Mouse (Mus musculus): ENCODE measurements around the gene Hipk2. TPM values are rescaled to one million over a fixed set of nuclear protein-coding genes. Genes with fewer than 3 reads are reported as not detected.

The Hipk2 gene
- polyA plus RNA-seq, 1 experiment from 2014 or later = 12.0 TPM

GRCm38 (mm10) chr6:38776000-38776584, 99.9 kb downstream of the Hipk2 start:
- Histone ChIP-seq H3K27me3 (replicated peaks; ENCODE audit: control insufficient read depth, insufficient read depth, low read length) (no peaks in the 10 kb centered on the region), H3K4me2 (replicated peaks; ENCODE audit: low read depth) (no peak overlapping the region), H3K4me3 (ENCODE audit: low read depth, low read length) (no peak overlapping the region), H3K36me3 (ENCODE audit: control insufficient read depth, insufficient read depth) (peaks cover 5% of the 10 kb centered on the region; the same call in 1 of the 2 replicates), H3K4me1 (replicated peaks; ENCODE audit: control insufficient read depth, insufficient read depth, low read length) (peaks cover 3% of the 10 kb centered on the region; the same call in 1 of the 2 replicates), H3K27ac (ENCODE audit: low read depth, low read length) (no peak overlapping the region), H3K9me3 (ENCODE audit: control insufficient read depth) (no peaks in the 10 kb centered on the region), H3K9ac (ENCODE audit: low read depth, low read length) (no peak overlapping the region)
- 72% methylated on average over 2 of the region's 2 CpGs for WGBS
- ATAC-seq = no peak
- no peak for TF ChIP-seq CTCF (IDR thresholded peaks at IDR 0.05; ENCODE audit: low read depth)

DNA sequence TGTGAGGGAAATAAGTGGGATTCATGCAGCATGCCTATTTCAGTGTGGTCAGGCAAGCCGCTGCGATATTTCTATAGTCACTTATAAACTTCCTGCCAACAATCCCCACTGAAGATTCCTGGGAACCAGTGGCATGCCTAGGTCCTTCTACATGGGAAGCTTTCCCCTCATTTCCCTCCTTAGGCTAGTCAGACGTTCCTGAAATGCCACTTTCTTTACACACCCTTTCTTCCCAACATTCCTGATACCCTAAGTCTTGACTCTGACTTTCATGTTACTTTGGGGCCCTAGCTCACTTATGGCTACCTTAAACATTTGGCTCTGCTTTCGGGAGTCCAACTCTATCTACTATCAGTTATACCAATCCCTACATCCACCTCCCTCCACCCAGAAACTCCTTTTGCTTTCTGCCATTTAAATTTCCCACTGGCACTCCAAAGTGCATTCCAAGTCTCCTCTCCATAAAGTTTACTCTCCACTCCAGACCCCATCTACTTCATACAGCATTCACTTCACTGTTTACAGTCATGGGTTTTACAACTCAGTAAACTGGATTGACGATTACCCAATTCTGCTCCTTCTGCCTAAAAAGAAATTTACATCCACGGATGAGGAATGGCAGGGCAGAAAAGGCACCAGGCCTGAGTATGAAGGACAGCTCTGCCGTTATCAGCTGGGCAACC, 103.0 kb downstream of the Hipk2 start:
- H3K4me2 ChIP-seq (replicated peaks; ENCODE audit: low read depth) = no peak overlapping the region
- no peak for ATAC-seq
- peaks cover 5% of the 10 kb centered on the region; the same call in 1 of the 2 replicates for H3K36me3 ChIP-seq (ENCODE audit: control insufficient read depth, insufficient read depth)
- peaks cover 3% of the 10 kb centered on the region; the same call in 1 of the 2 replicates for H3K4me1 ChIP-seq (replicated peaks; ENCODE audit: control insufficient read depth, insufficient read depth, low read length)
- TF ChIP-seq CTCF (IDR thresholded peaks at IDR 0.05; ENCODE audit: low read depth) = no peak
- no peak overlapping the region for H3K9ac ChIP-seq (ENCODE audit: low read depth, low read length)
- H3K27ac ChIP-seq (ENCODE audit: low read depth, low read length) = no peak overlapping the region
- no peak overlapping the region for H3K4me3 ChIP-seq (ENCODE audit: low read depth, low read length)
- no peaks in the 10 kb centered on the region for H3K27me3 ChIP-seq (replicated peaks; ENCODE audit: control insufficient read depth, insufficient read depth, low read length)
- H3K9me3 ChIP-seq (ENCODE audit: control insufficient read depth) = no peaks in the 10 kb centered on the region
- 61% methylated on average over 7 of the region's 7 CpGs for WGBS

DNA sequence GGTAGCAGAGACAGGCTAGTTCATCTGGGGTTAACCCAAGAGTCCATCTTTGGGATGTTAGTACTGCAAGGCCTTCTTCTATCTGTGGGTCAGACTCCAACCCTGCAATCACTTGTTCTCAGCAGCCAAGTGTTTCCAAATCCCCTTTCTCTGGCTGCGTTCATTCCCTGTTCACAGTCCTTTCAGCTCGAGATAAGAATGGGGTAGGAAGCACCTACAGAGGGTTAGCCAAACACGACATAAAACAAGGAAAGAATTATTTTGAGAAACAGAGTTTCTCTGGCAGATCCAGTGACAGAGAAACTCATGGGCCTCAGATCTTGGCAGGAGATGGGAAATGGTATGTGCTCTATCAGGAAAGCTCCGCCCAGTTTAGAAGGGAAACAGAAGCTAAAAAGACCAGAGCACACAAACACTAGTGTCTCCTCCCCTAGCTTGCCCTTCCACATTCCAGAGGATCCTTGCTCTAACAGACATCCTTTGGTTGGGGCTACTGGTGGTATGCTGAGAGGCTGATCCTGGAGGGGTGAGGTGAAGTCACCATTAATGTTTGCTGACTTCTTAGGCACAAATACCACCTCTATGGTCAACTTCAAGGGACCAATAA, 104.8 kb downstream of the Hipk2 start:
- Histone ChIP-seq H3K4me2 (replicated peaks; ENCODE audit: low read depth) (no peak overlapping the region), H3K36me3 (ENCODE audit: control insufficient read depth, insufficient read depth) (no peaks in the 10 kb centered on the region)
- WGBS = 22% methylated on average over 4 of the region's 4 CpGs

GRCm38 (mm10) chr6:38769627-38770026, 106.3 kb downstream of the Hipk2 start:
- ATAC-seq = no peak
- H3K27ac ChIP-seq (ENCODE audit: low read depth, low read length) = no peak overlapping the region
- no peaks in the 10 kb centered on the region for H3K27me3 ChIP-seq (replicated peaks; ENCODE audit: control insufficient read depth, insufficient read depth, low read length)
- 65% methylated on average over 2 of the region's 2 CpGs for WGBS
- H3K9ac ChIP-seq (ENCODE audit: low read depth, low read length) = no peak overlapping the region
- no peak overlapping the region for H3K4me2 ChIP-seq (replicated peaks; ENCODE audit: low read depth)
- no peak for TF ChIP-seq CTCF (IDR thresholded peaks at IDR 0.05; ENCODE audit: low read depth)
- H3K9me3 ChIP-seq (ENCODE audit: control insufficient read depth) = no peaks in the 10 kb centered on the region
- 0 out of 2 replicates have a peak, but pooled peaks cover 3% of the 10 kb centered on the region for H3K36me3 ChIP-seq (ENCODE audit: control insufficient read depth, insufficient read depth)
- H3K4me1 ChIP-seq (replicated peaks; ENCODE audit: control insufficient read depth, insufficient read depth, low read length) = peaks cover 3% of the 10 kb centered on the region; the same call in 1 of the 2 replicates
- no peak overlapping the region for H3K4me3 ChIP-seq (ENCODE audit: low read depth, low read length)

More for the DNA sequence above, 104.8 kb downstream of the Hipk2 start:
- H3K4me1 ChIP-seq (replicated peaks; ENCODE audit: control insufficient read depth, insufficient read depth, low read length) = peaks cover 3% of the 10 kb centered on the region; the same call in 1 of the 2 replicates
- H3K4me3 ChIP-seq (ENCODE audit: low read depth, low read length) = no peak overlapping the region
- TF ChIP-seq CTCF (IDR thresholded peaks at IDR 0.05; ENCODE audit: low read depth) = no peak
- ATAC-seq = no peak
- H3K27ac ChIP-seq (ENCODE audit: low read depth, low read length) = 0 out of 2 replicates have a peak overlapping the region, but pooled peaks have one; percentile 28
- H3K27me3 ChIP-seq (replicated peaks; ENCODE audit: control insufficient read depth, insufficient read depth, low read length) = no peaks in the 10 kb centered on the region
- H3K9me3 ChIP-seq (ENCODE audit: control insufficient read depth) = no peaks in the 10 kb centered on the region
- no peak overlapping the region for H3K9ac ChIP-seq (ENCODE audit: low read depth, low read length)

DNA sequence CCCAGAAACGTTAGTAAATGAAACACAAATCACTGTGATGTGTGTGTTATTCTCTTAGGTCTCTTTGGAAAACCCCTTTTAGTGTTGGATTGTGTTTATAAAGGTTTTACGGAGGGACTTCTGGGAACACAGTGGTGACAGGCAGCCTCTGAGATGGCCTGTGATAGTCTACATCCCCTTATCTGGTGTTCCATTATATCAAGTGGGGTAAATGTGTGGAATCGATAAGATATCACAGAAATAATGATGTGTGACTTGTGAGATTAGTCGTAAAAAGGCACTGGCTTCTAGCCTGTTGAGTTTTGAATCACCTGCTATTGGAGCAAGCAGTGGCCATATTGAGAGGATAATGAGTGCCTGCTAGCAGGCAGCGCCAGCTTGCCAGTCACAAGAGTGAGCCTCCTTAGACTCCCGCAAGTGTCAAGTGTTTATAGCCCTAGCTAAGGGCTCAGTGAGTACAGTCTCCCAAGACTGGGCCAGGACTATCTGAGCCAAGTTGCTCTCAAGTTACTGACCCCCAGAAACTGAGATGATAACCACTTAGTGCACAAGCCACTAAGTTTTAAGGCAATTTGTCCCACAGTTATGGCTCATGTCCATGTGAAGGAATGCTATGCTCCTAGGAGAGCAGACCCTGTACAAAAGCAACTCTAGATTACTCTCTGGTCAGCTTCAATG, 113.2 kb downstream of the Hipk2 start:
- Histone ChIP-seq H3K9me3 (ENCODE audit: control insufficient read depth) (no peaks in the 10 kb centered on the region), H3K36me3 (ENCODE audit: control insufficient read depth, insufficient read depth) (0 out of 2 replicates have a peak, but pooled peaks cover 4% of the 10 kb centered on the region), H3K9ac (ENCODE audit: low read depth, low read length) (no peak overlapping the region), H3K27ac (ENCODE audit: low read depth, low read length) (no peak overlapping the region), H3K4me2 (replicated peaks; ENCODE audit: low read depth) (no peak overlapping the region), H3K4me1 (replicated peaks; ENCODE audit: control insufficient read depth, insufficient read depth, low read length) (no peaks in the 10 kb centered on the region), H3K27me3 (replicated peaks; ENCODE audit: control insufficient read depth, insufficient read depth, low read length) (no peaks in the 10 kb centered on the region), H3K4me3 (ENCODE audit: low read depth, low read length) (no peak overlapping the region)
- ATAC-seq = no peak
- no peak for TF ChIP-seq CTCF (IDR thresholded peaks at IDR 0.05; ENCODE audit: low read depth)
- WGBS = 57% methylated on average over 6 of the region's 6 CpGs

DNA sequence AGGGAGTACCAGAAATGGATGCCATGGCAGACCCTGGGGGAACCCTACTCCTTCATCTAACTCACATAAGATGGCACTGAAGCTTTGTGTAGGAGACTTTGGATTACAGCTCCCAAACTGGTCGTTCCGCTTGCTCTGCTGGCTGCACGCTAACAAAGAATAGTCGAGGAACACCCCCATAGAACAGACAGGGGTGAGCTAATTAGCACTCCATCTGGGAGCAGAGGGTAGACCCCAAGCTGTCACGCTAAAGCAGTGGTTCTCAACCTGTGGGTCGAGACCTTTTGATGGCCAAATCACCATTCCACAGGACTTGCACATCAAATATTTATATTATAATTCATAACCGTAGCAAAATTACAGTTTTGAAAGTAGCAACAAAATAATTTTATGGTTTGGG, 114.0 kb downstream of the Hipk2 start:
- no peak overlapping the region for H3K4me3 ChIP-seq (ENCODE audit: low read depth, low read length)
- H3K27me3 ChIP-seq (replicated peaks; ENCODE audit: control insufficient read depth, insufficient read depth, low read length) = no peaks in the 10 kb centered on the region
- H3K27ac ChIP-seq (ENCODE audit: low read depth, low read length) = no peak overlapping the region
- ATAC-seq = no peak
- no peak for TF ChIP-seq CTCF (IDR thresholded peaks at IDR 0.05; ENCODE audit: low read depth)
- H3K4me2 ChIP-seq (replicated peaks; ENCODE audit: low read depth) = no peak overlapping the region
- H3K9ac ChIP-seq (ENCODE audit: low read depth, low read length) = no peak overlapping the region
- H3K9me3 ChIP-seq (ENCODE audit: control insufficient read depth) = no peaks in the 10 kb centered on the region
- 82% methylated on average over 7 of the region's 7 CpGs for WGBS
- 0 out of 2 replicates have a peak, but pooled peaks cover 4% of the 10 kb centered on the region for H3K36me3 ChIP-seq (ENCODE audit: control insufficient read depth, insufficient read depth)
- no peaks in the 10 kb centered on the region for H3K4me1 ChIP-seq (replicated peaks; ENCODE audit: control insufficient read depth, insufficient read depth, low read length)

All from intestine, postnatal 0 days (tissue).